Mouse (Mus musculus): ENCODE results near the gene Ankrd1. TPM values are rescaled to one million over a fixed set of nuclear protein-coding genes. Genes with fewer than 3 reads are reported as not detected.
A peak's percentile ranks its signal among the peaks of the same experiment; 100 is the strongest.

The Ankrd1 gene
- polyA plus RNA-seq, 2 experiments from 2014 or later, result not detected

- ATAC-seq, result no peak
Observed at GRCm38 (mm10) chr19:36109318-36109944, 10.5 kb downstream of the Ankrd1 start.

GRCm38 (mm10) chr19:36103909-36104308, 16.0 kb downstream of the Ankrd1 start:
- no peak for ATAC-seq

- ATAC-seq, result no peak
Observed at GRCm38 (mm10) chr19:36098916-36099315, 21.0 kb downstream of the Ankrd1 start.

- no peak for ATAC-seq
Observed at GRCm38 (mm10) chr19:36098265-36098664, 21.6 kb downstream of the Ankrd1 start.

- no peak for ATAC-seq
Observed at GRCm38 (mm10) chr19:36097194-36097593, 22.7 kb downstream of the Ankrd1 start.

GRCm38 (mm10) chr19:36090781-36091180, 29.1 kb downstream of the Ankrd1 start:
- ATAC-seq, result peak; percentile 49

- ATAC-seq, result peak; percentile 94
Observed at GRCm38 (mm10) chr19:36083262-36084225, 36.4 kb downstream of the Ankrd1 start, which contains the start of gene Rpp30. Gene Rpp30 (plus strand): TSS chr19:36083716.

GRCm38 (mm10) chr19:36082606-36083261, 37.2 kb downstream of the Ankrd1 start:
- peak; percentile 78 for ATAC-seq

GRCm38 (mm10) chr19:36062801-36063529, 56.9 kb downstream of the Ankrd1 start:
- ATAC-seq, result no peak

Other genes starting within 250 kb of the Ankrd1 start
- gene Htr7, start 62.6 kb downstream of the Ankrd1 start, polyA plus RNA-seq (2017; shearing (Covaris generic)), result not detected
- 10 to 100 TPM; 47.3 to 52.2 TPM for gene Rpp30, start 36.4 kb downstream of the Ankrd1 start, polyA plus RNA-seq (2017; shearing (Covaris generic))
- gene Pcgf5, start 228.2 kb upstream of the Ankrd1 start, polyA plus RNA-seq (2017; shearing (Covaris generic)), result 10 to 100 TPM; 37.7 to 39.7 TPM

All from activated CD4-positive, CD25-positive, alpha-beta regulatory T cell, adult 4 months (primary cell).